Mouse (Mus musculus) testis, adult 2 months (tissue): ENCODE data around the gene Ugdh.

Experiments
- CTCF ChIP-seq: fragments of 200-500 bp; IDR thresholded peaks from 2 replicates; pipeline ENCODE4 v1.5.1; 2012; ENCODE audit warnings: low read depth, mild to moderate bottlenecking, inconsistent platforms, low read length, moderate library complexity; ENCODE audit not compliant: control insufficient read depth, insufficient read depth, insufficient replicate concordance
- POLR2A ChIP-seq: fragments of 200-500 bp; IDR thresholded peaks from 2 replicates; pipeline ENCODE4 v1.6.1; 2012; ENCODE audit warnings: low read depth, mild to moderate bottlenecking, inconsistent platforms, low read length, moderate library complexity; ENCODE audit not compliant: control insufficient read depth

GRCm38 (mm10) chr5:65374746-65375145, 61.0 kb downstream of the Ugdh start:
- TF ChIP-seq POLR2A, result no peak
- TF ChIP-seq CTCF, result no peak
